Mouse (Mus musculus): ENCODE data around the gene Pus3. TPM values are rescaled to one million over a fixed set of nuclear protein-coding genes. Genes with fewer than 3 reads are reported as not detected.

Gene Pus3
- total RNA-seq (2017): 36.8 and 48.9 TPM in 2 replicates

DNA sequence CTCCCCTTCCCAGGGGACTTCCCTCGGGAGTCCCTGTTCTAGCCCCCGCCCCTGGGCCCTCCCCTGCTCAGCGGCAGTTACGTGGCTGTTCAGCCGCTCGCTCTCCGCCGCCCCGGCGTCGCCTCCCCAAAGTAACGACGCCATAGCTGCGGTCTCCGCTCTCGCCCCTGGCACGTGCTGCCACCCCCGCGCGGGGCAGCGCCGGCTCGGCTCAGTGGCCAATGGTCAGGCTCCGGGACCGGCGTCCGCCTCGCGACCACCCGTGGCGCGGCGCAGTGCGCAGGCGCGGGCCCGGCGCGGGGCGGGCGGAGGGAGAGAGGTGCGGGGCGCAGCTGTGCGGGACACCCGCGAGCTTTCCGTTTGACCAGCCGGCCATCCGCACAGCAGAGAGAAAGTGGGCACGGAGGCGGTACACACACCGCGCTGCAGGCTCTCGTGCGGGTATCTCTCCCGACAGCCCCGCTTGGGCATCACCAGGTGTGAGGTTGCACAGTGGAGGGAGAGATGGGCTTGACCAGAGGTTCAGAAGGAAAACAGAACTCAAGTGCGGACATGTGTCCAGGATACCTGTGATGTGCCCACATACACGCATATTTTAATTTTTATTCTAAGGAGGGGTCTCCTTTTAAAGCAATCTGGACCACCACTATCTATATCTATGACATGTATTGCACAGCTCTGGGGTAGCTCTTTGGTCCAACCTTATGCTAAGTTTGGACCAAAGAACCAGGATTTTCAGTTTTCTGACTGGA lies at the start of gene Pus3, which contains the start of gene Ddx25:
Pus3 (plus strand) TSS at position 339 of the 752 bp plus-strand sequence.
Ddx25 (minus strand) TSS at position 272 of the 752 bp plus-strand sequence.
- peak in 1 of 2 experiments; percentile 34; a peak in 1 of 4 replicates for ATAC-seq (replicated peaks in 1 of 2; ENCODE audit: insufficient read depth in 1 of 2, low FRiP score in 2 of 2, low TSS enrichment in 1 of 2, low read depth in 1 of 2, poor library complexity in 2 of 2, severe bottlenecking in 2 of 2)

DNA sequence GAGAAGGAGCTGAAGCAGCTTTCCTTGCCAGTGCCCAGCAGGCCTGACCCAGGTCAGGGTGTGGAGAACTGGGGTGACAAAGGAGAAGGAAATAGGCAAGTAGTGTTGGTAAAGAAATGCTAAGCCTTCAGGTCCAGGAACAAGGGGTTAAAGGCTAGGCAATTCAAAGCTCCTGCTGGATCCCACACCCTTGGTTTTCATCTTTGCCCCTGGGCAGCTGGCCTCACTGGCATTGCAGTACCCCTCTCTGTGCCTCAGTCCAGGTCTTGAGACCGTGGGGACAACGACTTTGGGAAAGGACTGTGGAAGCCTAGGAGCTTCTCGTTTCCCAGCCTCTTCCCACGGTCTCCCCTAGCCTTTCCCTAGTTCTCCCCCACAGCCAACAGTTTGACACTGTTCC lies 44.5 kb upstream of the Pus3 start:
- ATAC-seq (replicated peaks in 1 of 2; ENCODE audit: insufficient read depth in 1 of 2, low FRiP score in 2 of 2, low TSS enrichment in 1 of 2, low read depth in 1 of 2, poor library complexity in 2 of 2, severe bottlenecking in 2 of 2): no peak

DNA sequence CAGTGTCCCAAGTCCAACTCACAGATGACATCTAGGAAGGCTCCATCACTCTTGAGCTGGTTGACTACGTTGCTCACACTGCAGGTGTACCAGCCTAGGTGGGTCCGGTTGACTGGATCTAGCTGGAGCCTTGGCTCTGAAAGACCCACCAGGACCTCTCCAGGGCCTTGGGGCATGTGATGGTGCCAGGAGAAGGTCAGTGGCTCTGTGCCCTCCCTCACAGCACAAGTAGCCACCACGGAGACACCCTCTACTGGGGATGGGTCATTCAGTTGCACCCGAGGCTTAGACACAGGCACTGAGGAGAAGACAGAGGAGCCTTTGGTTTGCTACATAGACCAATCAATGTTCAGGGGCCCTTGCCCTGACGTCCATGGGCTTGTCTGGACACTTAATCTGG lies 42.2 kb upstream of the Pus3 start:
- ATAC-seq (replicated peaks in 1 of 2; ENCODE audit: insufficient read depth in 1 of 2, low FRiP score in 2 of 2, low TSS enrichment in 1 of 2, low read depth in 1 of 2, poor library complexity in 2 of 2, severe bottlenecking in 2 of 2): no peak

DNA sequence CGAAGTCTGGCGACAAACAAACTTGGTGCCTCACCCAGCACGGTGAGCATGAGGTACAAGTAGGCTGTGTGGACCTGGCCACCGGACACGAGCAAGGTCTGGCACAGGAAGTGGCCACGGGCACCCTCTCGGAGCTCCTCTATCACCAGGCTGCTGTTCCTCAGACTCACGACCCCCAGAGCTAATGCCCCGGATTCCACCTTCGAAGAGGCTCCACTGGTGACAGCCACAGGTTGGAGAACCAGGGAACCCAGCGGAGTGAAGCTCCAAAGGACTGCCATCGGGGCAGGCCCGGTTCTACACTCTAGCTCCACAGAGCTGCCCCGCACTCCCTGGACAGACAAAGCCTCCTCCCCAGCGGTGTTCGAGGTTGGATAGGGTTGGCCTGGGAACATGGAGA lies 41.7 kb upstream of the Pus3 start:
- no peak for ATAC-seq (replicated peaks in 1 of 2; ENCODE audit: insufficient read depth in 1 of 2, low FRiP score in 2 of 2, low TSS enrichment in 1 of 2, low read depth in 1 of 2, poor library complexity in 2 of 2, severe bottlenecking in 2 of 2)

DNA sequence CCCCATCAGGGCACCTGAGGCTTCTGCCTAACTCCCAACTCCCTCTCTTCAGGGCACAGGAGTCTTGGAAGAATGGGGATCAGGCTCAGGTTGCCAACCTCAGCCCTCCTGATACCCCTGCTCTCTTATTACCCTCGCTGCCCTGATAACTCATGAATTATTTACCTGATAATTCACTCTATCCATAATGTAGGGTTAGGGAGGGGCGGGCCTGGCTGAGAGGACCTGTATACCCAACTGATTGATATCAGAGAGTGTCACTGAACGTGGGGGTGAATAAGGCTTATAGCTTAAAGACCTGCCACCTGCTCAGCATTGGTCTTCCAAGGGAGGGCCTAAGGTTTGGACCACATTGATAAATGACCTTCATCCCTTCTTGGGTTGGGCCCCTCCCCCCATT lies 40.2 kb upstream of the Pus3 start, which contains the start of gene Gm1113:
Gm1113 (minus strand) TSS at position 101 of the 400 bp plus-strand sequence.
- no peak for ATAC-seq (replicated peaks in 1 of 2; ENCODE audit: insufficient read depth in 1 of 2, low FRiP score in 2 of 2, low TSS enrichment in 1 of 2, low read depth in 1 of 2, poor library complexity in 2 of 2, severe bottlenecking in 2 of 2)

DNA sequence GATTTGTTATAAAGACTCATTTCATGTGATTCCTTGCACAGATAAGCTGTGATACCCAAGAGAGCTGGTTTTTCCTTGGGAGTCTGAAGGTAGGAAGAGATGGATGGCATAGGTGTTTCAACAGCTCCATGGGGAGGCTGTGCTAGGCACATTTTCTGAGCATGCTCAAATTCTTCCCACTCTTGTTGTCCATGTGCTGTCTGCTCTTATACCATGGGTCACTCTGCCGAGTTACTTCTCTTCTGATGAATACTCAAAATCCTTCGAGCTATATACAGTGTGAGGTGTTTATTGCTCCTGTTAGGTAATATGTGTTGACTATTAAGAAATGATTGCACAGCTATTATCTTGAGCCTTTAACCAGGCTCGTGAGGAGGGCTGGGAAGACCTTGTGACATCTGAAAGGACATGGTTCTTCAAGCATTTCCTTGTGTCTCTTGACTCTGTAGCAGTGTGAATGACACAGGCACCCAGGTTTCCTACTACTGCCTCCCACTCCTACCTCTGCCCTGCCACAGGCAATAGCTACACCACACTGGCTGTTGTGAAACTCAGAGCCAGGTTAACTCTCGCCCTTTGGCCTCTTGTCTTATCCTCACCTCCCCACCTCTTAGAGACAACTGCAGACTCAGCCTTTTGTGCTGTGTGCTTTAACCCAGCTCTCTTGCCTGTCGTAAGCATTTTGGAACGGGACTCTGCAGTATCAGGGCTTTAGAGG lies 37.6 kb upstream of the Pus3 start:
- no peak for ATAC-seq (replicated peaks in 1 of 2; ENCODE audit: insufficient read depth in 1 of 2, low FRiP score in 2 of 2, low TSS enrichment in 1 of 2, low read depth in 1 of 2, poor library complexity in 2 of 2, severe bottlenecking in 2 of 2)

DNA sequence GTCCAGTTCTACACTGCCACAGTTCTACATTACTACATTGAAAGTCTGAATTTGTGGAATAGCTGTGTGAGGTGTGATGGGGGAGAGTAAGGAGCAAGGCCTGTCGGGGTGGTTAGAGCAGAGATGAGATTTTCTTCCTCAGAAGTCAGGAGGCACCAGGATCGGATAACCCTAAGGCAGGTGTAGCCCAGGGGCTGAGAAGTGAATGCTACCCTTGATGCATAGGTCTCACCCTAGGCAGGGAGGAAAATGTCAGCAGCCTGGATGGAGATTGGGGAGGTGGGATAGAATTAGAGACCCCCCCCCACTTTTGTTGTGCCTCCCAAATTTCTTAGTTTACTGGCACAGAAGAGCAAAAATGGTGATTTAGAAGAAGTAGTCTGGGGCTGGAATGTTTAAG lies 36.2 kb upstream of the Pus3 start:
- ATAC-seq (replicated peaks in 1 of 2; ENCODE audit: insufficient read depth in 1 of 2, low FRiP score in 2 of 2, low TSS enrichment in 1 of 2, low read depth in 1 of 2, poor library complexity in 2 of 2, severe bottlenecking in 2 of 2): no peak

DNA sequence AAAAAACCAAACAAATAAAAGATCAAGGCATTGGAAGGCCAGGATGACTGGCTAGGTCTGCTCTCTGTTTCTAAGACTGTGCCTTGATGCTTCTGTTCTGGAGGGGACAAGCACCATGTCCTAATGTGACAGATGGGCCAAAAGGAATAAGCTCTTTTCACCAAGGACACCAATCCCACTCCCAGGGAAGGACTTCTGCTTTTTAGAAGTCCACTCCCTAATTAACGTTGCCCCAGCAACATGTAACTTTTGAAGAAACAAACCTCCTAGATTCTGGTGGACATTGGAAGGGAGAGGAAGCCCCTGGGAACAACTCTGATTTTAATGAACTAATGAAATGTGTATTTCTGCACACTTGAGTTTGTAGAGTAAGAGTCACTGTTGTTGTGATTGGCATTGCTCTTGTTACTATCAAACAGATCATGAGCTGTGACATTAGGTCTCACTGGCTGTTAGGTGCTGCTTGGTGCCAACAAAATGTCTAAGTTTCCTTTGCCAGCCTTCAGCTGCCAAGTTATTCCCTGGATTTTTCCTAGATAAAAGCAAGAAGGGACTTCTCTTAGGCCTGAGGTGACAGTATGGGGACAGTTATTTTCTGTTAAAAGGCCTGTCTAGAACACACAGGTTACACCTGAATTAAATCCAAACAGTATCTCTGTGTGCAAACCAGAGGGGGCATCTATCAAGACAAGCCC lies 35.4 kb upstream of the Pus3 start:
- no peak for ATAC-seq (replicated peaks in 1 of 2; ENCODE audit: insufficient read depth in 1 of 2, low FRiP score in 2 of 2, low TSS enrichment in 1 of 2, low read depth in 1 of 2, poor library complexity in 2 of 2, severe bottlenecking in 2 of 2)

DNA sequence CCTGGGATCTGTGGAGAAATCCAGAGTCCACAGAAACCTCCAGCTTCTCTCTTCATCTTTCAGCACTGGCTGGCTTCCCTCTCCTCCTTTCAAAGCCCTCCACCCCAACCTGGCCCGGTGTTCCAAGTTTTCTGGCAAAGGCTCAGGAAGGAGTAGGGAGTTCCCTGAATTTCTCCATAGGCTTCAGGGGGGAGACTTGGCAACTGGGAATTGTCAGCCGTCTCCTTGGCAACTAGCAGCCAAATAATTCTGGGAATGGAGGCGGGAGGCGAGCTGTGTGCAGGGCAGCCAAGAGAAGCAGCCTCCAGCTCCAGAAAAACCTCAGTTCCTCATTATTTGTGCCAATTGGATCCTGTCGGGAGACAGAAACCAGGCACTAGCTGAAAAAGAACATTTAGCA lies 34.9 kb upstream of the Pus3 start:
- no peak for ATAC-seq (replicated peaks in 1 of 2; ENCODE audit: insufficient read depth in 1 of 2, low FRiP score in 2 of 2, low TSS enrichment in 1 of 2, low read depth in 1 of 2, poor library complexity in 2 of 2, severe bottlenecking in 2 of 2)

DNA sequence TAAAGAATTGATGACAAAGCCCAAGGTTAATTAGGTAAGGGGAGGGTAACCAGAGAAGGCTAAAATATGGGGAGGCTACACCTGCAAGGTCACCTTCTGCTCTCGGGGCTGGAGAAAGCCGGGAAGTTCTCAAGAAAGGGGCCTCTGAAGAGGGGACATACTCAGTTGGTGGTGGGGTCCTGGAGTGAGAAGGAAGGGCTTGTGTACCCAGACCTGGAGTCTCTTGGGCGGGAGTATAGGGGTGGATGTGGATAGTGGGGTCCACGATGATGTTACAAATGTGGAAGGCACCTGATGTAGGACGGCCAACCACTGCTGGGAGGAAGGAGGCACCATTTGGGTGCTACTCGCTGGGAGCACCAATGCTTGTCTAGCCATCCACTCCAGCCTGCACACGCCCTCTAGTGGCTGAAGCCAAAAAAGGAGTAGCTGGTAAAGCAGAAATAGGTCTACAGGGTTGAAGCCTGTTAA lies 34.4 kb upstream of the Pus3 start:
- peak; percentile 85 to 89 for ATAC-seq (replicated peaks in 1 of 2; ENCODE audit: insufficient read depth in 1 of 2, low FRiP score in 2 of 2, low TSS enrichment in 1 of 2, low read depth in 1 of 2, poor library complexity in 2 of 2, severe bottlenecking in 2 of 2)

DNA sequence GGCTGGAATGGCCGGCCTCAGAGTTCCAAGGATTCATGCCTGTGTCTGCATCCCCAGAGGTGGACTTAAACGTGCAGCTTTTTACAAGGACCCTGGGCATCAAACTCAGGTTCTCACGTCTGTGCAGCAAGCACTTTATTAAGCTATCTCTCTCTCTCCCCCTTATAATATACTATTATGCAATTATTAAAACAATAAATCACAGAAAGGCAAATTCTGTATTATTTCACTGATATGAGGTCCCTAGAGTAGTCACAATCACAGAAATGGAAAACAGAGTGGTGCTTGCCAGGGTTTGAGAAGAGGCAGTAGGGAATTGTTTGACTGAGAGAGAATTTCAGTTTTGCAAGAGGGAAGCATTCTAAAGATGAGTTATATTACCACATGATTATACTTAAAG lies 29.3 kb upstream of the Pus3 start:
- ATAC-seq (replicated peaks in 1 of 2; ENCODE audit: insufficient read depth in 1 of 2, low FRiP score in 2 of 2, low TSS enrichment in 1 of 2, low read depth in 1 of 2, poor library complexity in 2 of 2, severe bottlenecking in 2 of 2): no peak

DNA sequence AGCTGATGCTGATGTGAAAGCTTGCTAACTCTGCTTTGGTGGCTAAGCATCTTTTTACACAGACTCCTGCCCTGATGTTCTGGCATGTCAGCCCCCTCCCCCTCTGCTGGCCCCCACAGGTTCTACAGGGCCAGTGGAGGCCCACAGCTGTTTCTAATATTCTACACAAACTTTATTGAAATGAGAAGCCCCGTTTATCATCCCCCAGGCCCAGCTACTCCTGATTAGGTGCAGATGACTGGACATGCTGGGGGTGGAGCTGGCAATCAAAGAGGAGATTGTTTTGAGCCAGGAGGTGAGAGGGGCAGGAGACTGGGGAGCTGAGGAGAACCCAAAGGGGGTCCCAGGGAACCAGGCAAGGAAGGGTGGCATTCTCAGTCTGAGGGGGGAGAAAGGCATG lies 28.6 kb upstream of the Pus3 start:
- ATAC-seq (replicated peaks in 1 of 2; ENCODE audit: insufficient read depth in 1 of 2, low FRiP score in 2 of 2, low TSS enrichment in 1 of 2, low read depth in 1 of 2, poor library complexity in 2 of 2, severe bottlenecking in 2 of 2): no peak

DNA sequence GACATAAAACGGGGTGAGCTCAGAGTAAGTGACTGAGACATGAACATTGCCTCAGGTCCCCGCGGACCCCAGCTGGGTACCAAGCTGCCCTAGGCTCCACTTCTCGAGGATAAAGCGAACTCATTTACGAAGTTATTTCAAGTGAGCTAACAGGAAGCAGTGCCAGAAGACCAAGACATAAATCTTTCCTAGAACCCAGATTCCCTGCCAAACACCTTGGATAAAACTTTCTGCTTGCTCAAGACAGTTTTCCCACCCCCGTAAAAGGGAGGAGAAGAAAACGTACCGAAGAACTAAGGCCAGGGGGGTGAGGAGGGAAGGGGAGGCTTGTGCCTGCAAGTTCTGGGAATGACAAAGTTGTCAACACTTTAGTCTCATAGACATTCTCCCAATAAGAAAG lies 25.1 kb upstream of the Pus3 start:
- ATAC-seq (replicated peaks in 1 of 2; ENCODE audit: insufficient read depth in 1 of 2, low FRiP score in 2 of 2, low TSS enrichment in 1 of 2, low read depth in 1 of 2, poor library complexity in 2 of 2, severe bottlenecking in 2 of 2): no peak

DNA sequence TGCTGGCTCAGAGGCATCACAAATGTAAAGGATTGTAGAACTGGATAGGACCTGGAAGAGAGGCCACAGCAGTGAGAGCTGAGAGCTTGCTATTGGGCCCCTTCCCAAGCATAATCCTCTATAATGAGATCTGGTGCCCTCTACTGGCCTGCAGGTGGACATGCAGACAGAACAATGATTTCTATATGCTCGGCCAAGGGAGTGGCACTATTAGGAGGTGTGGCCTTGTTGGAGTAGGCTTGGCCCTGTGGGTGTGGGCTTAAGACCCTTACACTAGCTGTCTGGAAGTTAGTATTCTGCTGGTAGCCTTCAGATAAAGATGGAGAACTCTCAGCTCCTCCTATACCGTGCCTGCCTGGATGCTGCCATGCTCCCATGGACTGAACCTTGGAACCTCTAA lies 23.3 kb upstream of the Pus3 start:
- ATAC-seq (replicated peaks in 1 of 2; ENCODE audit: insufficient read depth in 1 of 2, low FRiP score in 2 of 2, low TSS enrichment in 1 of 2, low read depth in 1 of 2, poor library complexity in 2 of 2, severe bottlenecking in 2 of 2): peak; percentile 95 to 99

DNA sequence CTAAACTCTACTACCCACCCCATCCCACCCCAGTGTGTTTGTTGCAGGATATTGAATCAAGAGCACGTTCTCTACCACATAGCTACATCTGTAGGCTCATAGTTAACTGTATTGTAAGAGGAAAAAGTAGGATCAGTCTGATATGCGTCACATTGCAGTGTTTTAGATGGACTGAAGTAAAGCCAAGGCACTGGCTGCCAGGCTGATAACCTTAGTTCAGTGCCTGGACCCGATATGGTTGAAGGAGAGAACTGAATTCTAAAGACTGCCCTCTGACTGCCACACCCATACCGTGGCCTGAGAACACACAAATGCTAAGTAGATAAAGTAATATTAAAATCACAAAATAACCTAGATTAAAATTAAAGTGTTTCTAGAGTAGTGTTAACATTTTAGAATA lies 22.5 kb upstream of the Pus3 start:
- ATAC-seq (replicated peaks in 1 of 2; ENCODE audit: insufficient read depth in 1 of 2, low FRiP score in 2 of 2, low TSS enrichment in 1 of 2, low read depth in 1 of 2, poor library complexity in 2 of 2, severe bottlenecking in 2 of 2): no peak

DNA sequence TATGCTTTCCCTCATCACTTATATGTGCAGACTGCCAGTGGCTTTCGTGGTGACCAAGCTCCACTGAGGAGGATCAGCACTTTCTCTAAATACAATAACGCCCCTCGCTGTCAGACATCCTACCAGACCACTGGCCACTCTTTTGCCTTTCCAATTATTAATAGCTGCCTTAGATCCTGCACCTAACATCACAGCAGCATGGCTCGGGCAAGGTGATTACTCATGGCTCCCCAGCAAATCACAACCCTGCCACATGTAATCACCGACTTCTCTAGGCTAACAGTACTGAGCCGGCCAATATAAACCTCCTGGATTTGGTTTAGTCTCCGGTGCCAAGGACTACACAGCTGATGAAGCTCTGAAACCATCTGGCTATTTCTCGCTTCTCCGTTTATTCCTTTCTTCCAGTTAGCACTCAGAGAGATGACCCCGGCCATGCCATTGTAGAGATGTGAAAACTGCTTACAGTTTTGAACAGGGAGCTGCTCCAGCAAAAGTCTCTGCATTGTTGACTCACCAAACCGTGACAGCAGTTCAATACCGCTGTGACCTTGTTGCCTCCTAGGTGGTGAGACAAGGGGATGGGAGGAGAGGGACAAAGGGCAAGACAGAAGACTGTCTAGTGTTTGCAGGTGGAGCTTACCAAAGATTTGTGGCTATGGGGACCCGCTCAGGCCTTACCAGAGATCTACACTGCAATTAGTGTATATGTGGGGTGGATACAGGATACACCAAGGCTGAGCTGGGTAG lies 19.2 kb upstream of the Pus3 start:
- no peak for ATAC-seq (replicated peaks in 1 of 2; ENCODE audit: insufficient read depth in 1 of 2, low FRiP score in 2 of 2, low TSS enrichment in 1 of 2, low read depth in 1 of 2, poor library complexity in 2 of 2, severe bottlenecking in 2 of 2)

DNA sequence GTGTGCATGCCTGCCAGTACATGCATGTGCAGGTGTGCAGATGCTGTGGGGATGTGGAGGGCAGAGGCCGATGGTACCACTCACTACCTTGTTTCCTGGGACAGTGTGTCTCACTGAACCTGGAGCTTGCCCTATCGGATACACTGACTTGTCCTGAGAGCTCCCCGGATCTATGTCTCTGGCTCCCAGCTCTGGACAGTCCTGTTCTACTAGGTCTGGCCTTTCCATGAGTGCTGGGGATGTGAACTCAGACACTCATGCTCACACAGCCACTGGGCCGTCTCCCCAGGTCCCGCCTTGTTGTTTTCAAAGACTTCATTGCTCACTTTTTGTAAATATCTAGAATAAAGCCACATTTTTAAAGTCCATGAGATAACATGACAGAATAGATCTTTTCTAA lies 17.4 kb upstream of the Pus3 start:
- no peak for ATAC-seq (replicated peaks in 1 of 2; ENCODE audit: insufficient read depth in 1 of 2, low FRiP score in 2 of 2, low TSS enrichment in 1 of 2, low read depth in 1 of 2, poor library complexity in 2 of 2, severe bottlenecking in 2 of 2)

Data from hematopoietic stem cell, adult 5-6 weeks (primary cell).